Mouse (Mus musculus): ENCODE measurements around the gene Lrguk. TPM values are rescaled to one million over a fixed set of nuclear protein-coding genes. Genes with fewer than 3 reads are reported as not detected.
A peak's percentile ranks its signal among the peaks of the same experiment; 100 is the strongest.

Gene Lrguk
- polyA plus RNA-seq, 1 experiment from 2014 or later, result 1.2 TPM

GRCm38 (mm10) chr6:34111406-34111805 lies 82.2 kb downstream of the Lrguk start:
- H3K9me3 ChIP-seq, result no peaks in the 10 kb centered on the region
- H3K27ac ChIP-seq (replicated peaks), result no peak overlapping the region
- H3K4me2 ChIP-seq (replicated peaks), result no peak overlapping the region
- H3K9ac ChIP-seq (replicated peaks), result no peak overlapping the region
- ATAC-seq (replicated peaks), result peak; percentile 57
- H3K36me3 ChIP-seq, result no peaks in the 10 kb centered on the region
- no peak overlapping the region for H3K4me3 ChIP-seq
- no peaks in the 10 kb centered on the region for H3K27me3 ChIP-seq
- 58% methylated on average over 6 of the region's 6 CpGs for WGBS
- H3K4me1 ChIP-seq, result peaks cover 9% of the 10 kb centered on the region

GRCm38 (mm10) chr6:34116838-34117478 lies 87.7 kb downstream of the Lrguk start:
- Histone ChIP-seq H3K4me2 (replicated peaks) (no peak overlapping the region), H3K9ac (replicated peaks) (no peak overlapping the region), H3K27me3 (no peaks in the 10 kb centered on the region), H3K4me1 (no peaks in the 10 kb centered on the region), H3K4me3 (no peak overlapping the region), H3K9me3 (no peaks in the 10 kb centered on the region), H3K36me3 (no peaks in the 10 kb centered on the region), H3K27ac (replicated peaks) (no peak overlapping the region)
- ATAC-seq (replicated peaks), result no peak
- WGBS, result 93% methylated on average over 7 of the region's 7 CpGs

GRCm38 (mm10) chr6:34124401-34124800 lies 95.2 kb downstream of the Lrguk start:
- no peaks in the 10 kb centered on the region for H3K36me3 ChIP-seq
- no peak overlapping the region for H3K9ac ChIP-seq (replicated peaks)
- WGBS, result 75% methylated on average over 2 of the region's 2 CpGs
- no peak for ATAC-seq (replicated peaks)
- H3K9me3 ChIP-seq, result no peaks in the 10 kb centered on the region
- H3K4me2 ChIP-seq (replicated peaks), result no peak overlapping the region
- no peak overlapping the region for H3K4me3 ChIP-seq
- H3K4me1 ChIP-seq, result no peaks in the 10 kb centered on the region
- H3K27ac ChIP-seq (replicated peaks), result no peak overlapping the region
- no peaks in the 10 kb centered on the region for H3K27me3 ChIP-seq

GRCm38 (mm10) chr6:34129261-34129660 lies 100.0 kb downstream of the Lrguk start:
- H3K9me3 ChIP-seq, result no peaks in the 10 kb centered on the region
- ATAC-seq (replicated peaks), result no peak

GRCm38 (mm10) chr6:34132391-34132790 lies 103.1 kb downstream of the Lrguk start:
- Histone ChIP-seq H3K9ac (replicated peaks) (no peak overlapping the region), H3K36me3 (no peaks in the 10 kb centered on the region), H3K4me1 (no peaks in the 10 kb centered on the region), H3K27me3 (no peaks in the 10 kb centered on the region), H3K4me3 (no peak overlapping the region), H3K9me3 (no peaks in the 10 kb centered on the region), H3K27ac (replicated peaks) (no peak overlapping the region), H3K4me2 (replicated peaks) (no peak overlapping the region)
- WGBS, result 90% methylated on average over 9 of the region's 9 CpGs
- no peak for ATAC-seq (replicated peaks)

More at GRCm38 (mm10) chr6:34129261-34129660, 100.0 kb downstream of the Lrguk start:
- Histone ChIP-seq H3K9ac (replicated peaks) (no peak overlapping the region), H3K27me3 (no peaks in the 10 kb centered on the region), H3K27ac (replicated peaks) (no peak overlapping the region), H3K4me3 (no peak overlapping the region), H3K4me2 (replicated peaks) (no peak overlapping the region), H3K36me3 (no peaks in the 10 kb centered on the region), H3K4me1 (no peaks in the 10 kb centered on the region)
- WGBS, result 73% methylated on average over 2 of the region's 2 CpGs

GRCm38 (mm10) chr6:34138366-34138765 lies 109.1 kb downstream of the Lrguk start:
- no peak overlapping the region for H3K4me3 ChIP-seq
- WGBS, result 90% methylated on average over 3 of the region's 3 CpGs
- ATAC-seq (replicated peaks), result no peak
- H3K36me3 ChIP-seq, result no peaks in the 10 kb centered on the region
- H3K9ac ChIP-seq (replicated peaks), result no peak overlapping the region
- H3K27me3 ChIP-seq, result no peaks in the 10 kb centered on the region
- H3K4me1 ChIP-seq, result no peaks in the 10 kb centered on the region
- no peaks in the 10 kb centered on the region for H3K9me3 ChIP-seq
- H3K27ac ChIP-seq (replicated peaks), result no peak overlapping the region
- H3K4me2 ChIP-seq (replicated peaks), result no peak overlapping the region

- H3K9ac ChIP-seq (replicated peaks), result no peak overlapping the region
- H3K4me2 ChIP-seq (replicated peaks), result no peak overlapping the region
- no peak overlapping the region for H3K4me3 ChIP-seq
- H3K27me3 ChIP-seq, result no peaks in the 10 kb centered on the region
- WGBS, result 46% methylated on average over 11 of the region's 11 CpGs
- H3K27ac ChIP-seq (replicated peaks), result no peak overlapping the region
- ATAC-seq (replicated peaks), result no peak
- no peaks in the 10 kb centered on the region for H3K36me3 ChIP-seq
- H3K4me1 ChIP-seq, result peaks cover 2% of the 10 kb centered on the region; the same call in 1 of the 2 replicates
- no peaks in the 10 kb centered on the region for H3K9me3 ChIP-seq
These were observed 113.7 kb downstream of the Lrguk start for GRCm38 (mm10) chr6:34142931-34143330.

GRCm38 (mm10) chr6:34146042-34146441 lies 116.8 kb downstream of the Lrguk start:
- Histone ChIP-seq H3K4me2 (replicated peaks) (no peak overlapping the region), H3K4me1 (peaks cover 26% of the 10 kb centered on the region), H3K27me3 (no peaks in the 10 kb centered on the region), H3K36me3 (no peaks in the 10 kb centered on the region), H3K9me3 (no peaks in the 10 kb centered on the region), H3K9ac (replicated peaks) (no peak overlapping the region), H3K4me3 (no peak overlapping the region), H3K27ac (replicated peaks) (no peak overlapping the region)
- WGBS, result 76% methylated on average over 6 of the region's 6 CpGs
- ATAC-seq (replicated peaks), result no peak

- Histone ChIP-seq H3K4me3 (no peak overlapping the region), H3K27ac (replicated peaks) (peak overlapping the region; percentile 76)
These were observed 118.8 kb downstream of the Lrguk start for GRCm38 (mm10) chr6:34148021-34148420.

GRCm38 (mm10) chr6:34148639-34149038 lies 119.4 kb downstream of the Lrguk start:
- 45% methylated on average over 7 of the region's 7 CpGs for WGBS
- H3K9ac ChIP-seq (replicated peaks), result no peak overlapping the region
- ATAC-seq (replicated peaks), result peak; percentile 39; the same call in 1 of the 2 replicates
- no peak overlapping the region for H3K4me3 ChIP-seq
- no peaks in the 10 kb centered on the region for H3K9me3 ChIP-seq
- no peaks in the 10 kb centered on the region for H3K27me3 ChIP-seq
- H3K4me2 ChIP-seq (replicated peaks), result no peak overlapping the region
- H3K36me3 ChIP-seq, result no peaks in the 10 kb centered on the region
- peak overlapping the region; percentile 76 for H3K27ac ChIP-seq (replicated peaks)
- peaks cover 51% of the 10 kb centered on the region for H3K4me1 ChIP-seq

More at GRCm38 (mm10) chr6:34148021-34148420, 118.8 kb downstream of the Lrguk start:
- no peaks in the 10 kb centered on the region for H3K27me3 ChIP-seq
- no peak overlapping the region for H3K9ac ChIP-seq (replicated peaks)
- peak; percentile 44 for ATAC-seq (replicated peaks)
- no peak overlapping the region for H3K4me2 ChIP-seq (replicated peaks)
- no peaks in the 10 kb centered on the region for H3K9me3 ChIP-seq
- peaks cover 45% of the 10 kb centered on the region for H3K4me1 ChIP-seq
- WGBS, result 62% methylated on average over 3 of the region's 3 CpGs
- H3K36me3 ChIP-seq, result no peaks in the 10 kb centered on the region

- ATAC-seq (replicated peaks), result no peak
- peak overlapping the region; percentile 76 for H3K27ac ChIP-seq (replicated peaks)
- H3K4me3 ChIP-seq, result no peak overlapping the region
- H3K4me1 ChIP-seq, result peaks cover 56% of the 10 kb centered on the region
- H3K9me3 ChIP-seq, result no peaks in the 10 kb centered on the region
- H3K9ac ChIP-seq (replicated peaks), result no peak overlapping the region
- no peaks in the 10 kb centered on the region for H3K27me3 ChIP-seq
- H3K36me3 ChIP-seq, result no peaks in the 10 kb centered on the region
- 67% methylated on average over 9 of the region's 9 CpGs for WGBS
- no peak overlapping the region for H3K4me2 ChIP-seq (replicated peaks)
These were observed 119.8 kb downstream of the Lrguk start for GRCm38 (mm10) chr6:34149066-34149465.

- Histone ChIP-seq H3K4me3 (no peak overlapping the region), H3K9ac (replicated peaks) (no peak overlapping the region)
These were observed 120.6 kb downstream of the Lrguk start for GRCm38 (mm10) chr6:34149821-34150220.

More at GRCm38 (mm10) chr6:34149821-34150220, 120.6 kb downstream of the Lrguk start:
- Histone ChIP-seq H3K36me3 (no peaks in the 10 kb centered on the region), H3K9me3 (no peaks in the 10 kb centered on the region), H3K4me1 (peaks cover 63% of the 10 kb centered on the region), H3K27me3 (no peaks in the 10 kb centered on the region), H3K27ac (replicated peaks) (peak overlapping the region; percentile 76), H3K4me2 (replicated peaks) (no peak overlapping the region)
- WGBS, result 83% methylated on average over 1 of the region's 1 CpGs
- ATAC-seq (replicated peaks), result no peak
